Mouse (Mus musculus) kidney, embryonic 15.5 days (tissue): ENCODE measurements at regions not wholly inside any gene's neighbourhood (a gene's known extent, or its start where the extent isn't known, plus 50 kb on each side); places are given as distances from the start of the nearest gene placed in this dataset.

Experiments used
- ATAC-seq: fragments of 200-750 bp; cut with Nextera tagmentation; replicated peaks from 2 replicates; pipeline ENCODE4 v1.8.0; 2017; ENCODE audit warnings: moderate TSS enrichment; ENCODE audit not compliant: low FRiP score
- H3K27ac ChIP-seq: fragments of 300-500 bp; sonication (generic); 2 replicates; pipeline ENCODE4 v1.5.1; 2015; ENCODE audit warnings: mild to moderate bottlenecking, inconsistent platforms
- H3K27me3 ChIP-seq: fragments of 300-500 bp; sonication (generic); 2 replicates; pipeline ENCODE4 v1.6.1; 2015; ENCODE audit warnings: inconsistent platforms
- H3K36me3 ChIP-seq: fragments of 300-500 bp; sonication (generic); 2 replicates; pipeline ENCODE4 v1.6.1; 2015; ENCODE audit warnings: inconsistent platforms
- H3K4me1 ChIP-seq: fragments of 300-500 bp; sonication (generic); 2 replicates; pipeline ENCODE4 v1.6.1; 2015; ENCODE audit warnings: inconsistent platforms
- H3K4me2 ChIP-seq: fragments of 300-500 bp; sonication (generic); 2 replicates; pipeline ENCODE4 v1.6.1; 2015; ENCODE audit warnings: moderate library complexity, mild to moderate bottlenecking, inconsistent platforms
- H3K4me3 ChIP-seq: fragments of 300-500 bp; sonication (generic); replicated peaks from 2 replicates; pipeline ENCODE4 v1.5.1; 2015; ENCODE audit warnings: mild to moderate bottlenecking, inconsistent platforms
- H3K9ac ChIP-seq: fragments of 300-500 bp; sonication (generic); 2 replicates; pipeline ENCODE4 v1.6.1; 2015; ENCODE audit warnings: mild to moderate bottlenecking, inconsistent platforms
- H3K9me3 ChIP-seq: fragments of 300-500 bp; sonication (generic); replicated peaks from 2 replicates; pipeline ENCODE4 v1.6.1; 2016; ENCODE audit warnings: inconsistent platforms
- WGBS: fragments of 180-500 bp; shearing (Covaris S2); methylation state at CpG from one replicate; pipeline ENCODE4 v1.1.7; 2015; ENCODE audit warnings: mixed read lengths; 5-methylcytosine and 5-hydroxymethylcytosine counted together

GRCm38 (mm10) chr6:143499259-143500043 lies 332.4 kb downstream of the Etnk1 start:
- H3K36me3 ChIP-seq: no peaks in the 10 kb centered on the region
- no peak overlapping the region for H3K27ac ChIP-seq
- H3K4me3 ChIP-seq: no peak overlapping the region
- WGBS: 56% methylated on average over 19 of the region's 19 CpGs
- ATAC-seq: no peak
- no peaks in the 10 kb centered on the region for H3K27me3 ChIP-seq
- H3K9me3 ChIP-seq: no peaks in the 10 kb centered on the region
- no peak overlapping the region for H3K4me2 ChIP-seq
- peaks cover 5% of the 10 kb centered on the region; the same call in 1 of the 2 replicates for H3K4me1 ChIP-seq
- no peak overlapping the region for H3K9ac ChIP-seq

DNA sequence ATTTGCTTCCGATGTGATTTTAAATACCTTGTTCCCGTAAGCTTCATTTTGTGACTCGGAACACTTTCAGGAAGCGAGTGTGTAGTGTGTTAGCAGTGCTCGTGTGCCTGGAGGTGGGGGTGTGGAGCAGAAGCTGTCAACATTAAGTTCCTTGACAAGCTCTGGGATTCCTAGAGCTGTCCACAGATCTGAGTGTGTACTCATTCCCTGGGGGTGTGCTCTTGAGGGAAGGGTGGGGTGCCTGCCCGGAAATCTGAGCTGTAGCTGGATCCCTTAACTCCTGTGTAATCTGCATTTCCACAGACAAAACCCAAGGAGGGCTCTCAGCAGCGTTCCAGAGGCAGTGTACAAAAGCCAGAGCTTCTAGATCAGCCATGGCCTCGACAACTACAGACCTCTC lies 335.8 kb downstream of the Etnk1 start:
- H3K27ac ChIP-seq: no peak overlapping the region
- no peak overlapping the region for H3K4me2 ChIP-seq
- H3K36me3 ChIP-seq: no peaks in the 10 kb centered on the region
- no peaks in the 10 kb centered on the region for H3K9me3 ChIP-seq
- ATAC-seq: no peak
- no peak overlapping the region for H3K9ac ChIP-seq
- H3K4me1 ChIP-seq: no peaks in the 10 kb centered on the region
- H3K4me3 ChIP-seq: no peak overlapping the region
- WGBS: 77% methylated on average over 8 of the region's 8 CpGs
- no peaks in the 10 kb centered on the region for H3K27me3 ChIP-seq

DNA sequence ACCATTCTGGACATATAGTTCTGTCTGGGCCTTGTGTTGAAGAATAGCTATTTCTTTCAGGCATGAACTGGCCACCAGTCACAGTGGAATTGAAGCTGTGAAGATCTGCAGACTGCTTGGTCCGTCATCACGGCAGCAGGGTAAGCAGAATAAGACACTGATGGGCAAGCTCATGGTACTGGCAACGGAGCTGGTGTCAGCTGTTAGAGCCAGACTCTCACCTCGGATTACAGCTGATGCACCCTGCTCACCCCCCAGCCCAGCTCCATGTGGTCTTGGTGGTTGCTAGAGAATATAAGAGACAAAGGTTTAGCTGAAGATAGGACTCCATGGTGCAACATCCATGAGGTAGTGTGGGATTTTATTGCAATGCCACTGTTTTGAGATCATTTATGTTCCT lies 336.9 kb downstream of the Etnk1 start:
- Histone ChIP-seq H3K27me3 (no peaks in the 10 kb centered on the region), H3K9ac (no peak overlapping the region), H3K4me2 (no peak overlapping the region), H3K9me3 (no peaks in the 10 kb centered on the region), H3K4me3 (no peak overlapping the region), H3K4me1 (no peaks in the 10 kb centered on the region), H3K36me3 (no peaks in the 10 kb centered on the region), H3K27ac (no peak overlapping the region)
- WGBS: 91% methylated on average over 4 of the region's 4 CpGs
- no peak for ATAC-seq

DNA sequence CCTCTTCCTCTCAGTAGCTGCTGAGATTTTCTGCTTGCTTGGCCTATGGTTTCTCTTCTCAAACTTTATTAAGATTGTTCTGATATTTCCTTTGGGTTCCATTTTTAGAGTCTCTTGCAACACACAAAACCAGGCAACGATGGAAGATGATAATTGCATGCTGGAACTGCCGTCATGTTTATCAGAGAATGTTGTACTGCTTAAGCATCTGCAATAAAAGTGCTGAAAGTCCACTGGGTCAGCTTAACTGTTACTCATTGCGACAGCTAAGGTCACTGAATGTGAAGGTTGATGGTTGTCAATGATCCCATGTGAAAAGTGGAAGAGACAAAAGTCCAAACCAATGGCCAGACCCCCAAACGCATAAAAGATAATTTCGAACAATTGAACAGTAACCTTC lies 346.4 kb downstream of the Etnk1 start:
- no peak for ATAC-seq
- H3K36me3 ChIP-seq: no peaks in the 10 kb centered on the region
- no peak overlapping the region for H3K4me2 ChIP-seq
- H3K9me3 ChIP-seq: no peaks in the 10 kb centered on the region
- no peak overlapping the region for H3K27ac ChIP-seq
- 80% methylated on average over 5 of the region's 5 CpGs for WGBS
- H3K9ac ChIP-seq: no peak overlapping the region
- no peak overlapping the region for H3K4me3 ChIP-seq
- no peaks in the 10 kb centered on the region for H3K4me1 ChIP-seq
- no peaks in the 10 kb centered on the region for H3K27me3 ChIP-seq

- Histone ChIP-seq H3K27me3 (no peaks in the 10 kb centered on the region), H3K4me3 (no peak overlapping the region), H3K9me3 (no peaks in the 10 kb centered on the region), H3K27ac (no peak overlapping the region), H3K4me1 (no peaks in the 10 kb centered on the region), H3K4me2 (no peak overlapping the region), H3K36me3 (no peaks in the 10 kb centered on the region), H3K9ac (no peak overlapping the region)
- ATAC-seq: no peak
- 79% methylated on average over 12 of the region's 12 CpGs for WGBS
Observed at GRCm38 (mm10) chr6:143515137-143515536, 348.1 kb downstream of the Etnk1 start.

GRCm38 (mm10) chr6:143516746-143517145 lies 349.7 kb downstream of the Etnk1 start:
- no peak overlapping the region for H3K4me2 ChIP-seq
- no peak for ATAC-seq
- H3K27me3 ChIP-seq: no peaks in the 10 kb centered on the region
- WGBS: 79% methylated on average over 1 of the region's 1 CpGs
- H3K4me1 ChIP-seq: no peaks in the 10 kb centered on the region
- no peaks in the 10 kb centered on the region for H3K36me3 ChIP-seq
- H3K4me3 ChIP-seq: no peak overlapping the region
- no peak overlapping the region for H3K9ac ChIP-seq
- H3K27ac ChIP-seq: no peak overlapping the region
- H3K9me3 ChIP-seq: no peaks in the 10 kb centered on the region

DNA sequence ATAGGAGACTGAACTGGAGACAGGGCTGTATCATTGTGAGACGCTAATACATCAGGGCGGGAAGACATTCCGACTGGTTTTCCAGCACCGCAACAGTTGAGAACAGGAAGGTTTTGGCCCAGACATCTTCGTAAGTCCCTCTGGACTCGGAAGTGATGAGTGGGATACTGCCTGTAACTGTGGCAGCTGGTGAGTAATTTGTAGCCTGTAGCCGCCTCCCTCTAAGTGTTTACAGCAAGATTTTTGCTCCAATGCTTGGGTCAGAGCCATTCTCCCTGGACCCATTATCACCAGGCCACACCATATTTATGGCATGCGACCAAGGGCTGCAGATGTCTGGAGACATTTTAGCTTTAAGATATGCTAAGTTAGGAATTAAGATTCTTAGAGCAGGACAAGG lies 351.5 kb downstream of the Etnk1 start:
- Histone ChIP-seq H3K4me1 (no peaks in the 10 kb centered on the region), H3K4me3 (no peak overlapping the region), H3K4me2 (no peak overlapping the region), H3K9ac (no peak overlapping the region), H3K27ac (no peak overlapping the region), H3K27me3 (no peaks in the 10 kb centered on the region), H3K9me3 (no peaks in the 10 kb centered on the region), H3K36me3 (no peaks in the 10 kb centered on the region)
- 86% methylated on average over 8 of the region's 8 CpGs for WGBS
- no peak for ATAC-seq

GRCm38 (mm10) chr6:143519668-143520067 lies 352.6 kb downstream of the Etnk1 start:
- WGBS: 89% methylated on average over 5 of the region's 5 CpGs
- H3K27me3 ChIP-seq: no peaks in the 10 kb centered on the region
- no peak overlapping the region for H3K4me3 ChIP-seq
- H3K9ac ChIP-seq: no peak overlapping the region
- no peak for ATAC-seq
- H3K36me3 ChIP-seq: no peaks in the 10 kb centered on the region
- no peaks in the 10 kb centered on the region for H3K4me1 ChIP-seq
- no peak overlapping the region for H3K27ac ChIP-seq
- H3K4me2 ChIP-seq: no peak overlapping the region
- no peaks in the 10 kb centered on the region for H3K9me3 ChIP-seq

- Histone ChIP-seq H3K9me3 (no peaks in the 10 kb centered on the region; the same call in 1 of the 2 replicates), H3K9ac (no peak overlapping the region), H3K4me2 (no peak overlapping the region), H3K27ac (no peak overlapping the region), H3K36me3 (no peaks in the 10 kb centered on the region), H3K4me1 (no peaks in the 10 kb centered on the region), H3K4me3 (no peak overlapping the region), H3K27me3 (no peaks in the 10 kb centered on the region)
- 90% methylated on average over 4 of the region's 4 CpGs for WGBS
- no peak for ATAC-seq
Observed at GRCm38 (mm10) chr6:143525092-143525491, 358.1 kb downstream of the Etnk1 start.

GRCm38 (mm10) chr6:143528898-143529297 lies 361.9 kb downstream of the Etnk1 start:
- no peak for ATAC-seq
- Histone ChIP-seq H3K4me1 (peaks cover 10% of the 10 kb centered on the region), H3K4me2 (no peak overlapping the region), H3K27ac (no peak overlapping the region), H3K4me3 (no peak overlapping the region), H3K27me3 (0 out of 2 replicates have a peak, but pooled peaks cover 4% of the 10 kb centered on the region), H3K9ac (no peak overlapping the region), H3K9me3 (no peaks in the 10 kb centered on the region; the same call in 1 of the 2 replicates), H3K36me3 (no peaks in the 10 kb centered on the region)
- 96% methylated on average over 7 of the region's 7 CpGs for WGBS

- H3K9ac ChIP-seq: no peak overlapping the region
- H3K4me2 ChIP-seq: 0 out of 2 replicates have a peak overlapping the region, but pooled peaks have one; percentile 9
- no peak for ATAC-seq
- no peaks in the 10 kb centered on the region; the same call in 1 of the 2 replicates for H3K9me3 ChIP-seq
- H3K27me3 ChIP-seq: 0 out of 2 replicates have a peak, but pooled peaks cover 4% of the 10 kb centered on the region
- H3K4me3 ChIP-seq: no peak overlapping the region
- H3K4me1 ChIP-seq: peaks cover 10% of the 10 kb centered on the region
- no peaks in the 10 kb centered on the region for H3K36me3 ChIP-seq
- no peak overlapping the region for H3K27ac ChIP-seq
- 31% methylated on average over 13 of the region's 13 CpGs for WGBS
Observed at GRCm38 (mm10) chr6:143530372-143531224, 363.6 kb downstream of the Etnk1 start.

GRCm38 (mm10) chr6:143531477-143531876 lies 364.5 kb downstream of the Etnk1 start:
- Histone ChIP-seq H3K27me3 (0 out of 2 replicates have a peak, but pooled peaks cover 4% of the 10 kb centered on the region), H3K9me3 (no peaks in the 10 kb centered on the region; the same call in 1 of the 2 replicates), H3K36me3 (no peaks in the 10 kb centered on the region), H3K4me2 (no peak overlapping the region), H3K4me1 (peaks cover 10% of the 10 kb centered on the region), H3K9ac (no peak overlapping the region), H3K4me3 (no peak overlapping the region), H3K27ac (0 out of 2 replicates have a peak overlapping the region, but pooled peaks have one; percentile 27)
- ATAC-seq: no peak
- whole genome bisulfite sequencing: 28% methylated on average over 6 of the region's 6 CpGs
